ENCODE assay signal across 17 mouse cellular contexts in genomic region chr10:7651057-7651456, GRCm38 (mm10).
"Had no signal": no experiment of that assay in that cellular context is flagged by ENCODE, and none has a peak within 500 bp of the region (broad histone marks: within the 10 kb centered on the region; RNA-seq: fewer than 3 reads in every experiment).

No protein-coding gene starts in this region.

- DNase-seq: lung, adult 2 months; lung, postnatal 14 days; lung, postnatal 36 days; right cerebral cortex, postnatal 14 days; thymus, adult 2 months; thymus, postnatal 25 days; thymus, postnatal 4 days had no signal

- H3K9ac ChIP-seq: lung, embryonic 15.5 days; midbrain, embryonic 13.5 days; midbrain, embryonic 15.5 days; neural tube, embryonic 12.5 days; stomach, embryonic 15.5 days had no signal

- H3K4me3 ChIP-seq: lung, embryonic 15.5 days; megakaryocyte, embryonic 14.5 days; midbrain, embryonic 13.5 days; midbrain, embryonic 15.5 days; neural tube, embryonic 12.5 days; stomach, embryonic 15.5 days had no signal

- H3K4me2 ChIP-seq: lung, embryonic 15.5 days; midbrain, embryonic 11.5 days; midbrain, embryonic 13.5 days; midbrain, embryonic 15.5 days; neural tube, embryonic 12.5 days; stomach, embryonic 15.5 days had no signal

- H3K9me3 ChIP-seq: lung, embryonic 15.5 days; megakaryocyte, embryonic 14.5 days; midbrain, embryonic 13.5 days; midbrain, embryonic 15.5 days; neural tube, embryonic 12.5 days; stomach, embryonic 15.5 days had no signal

- ATAC-seq: lung, postnatal 0 days; midbrain, embryonic 13.5 days; midbrain, embryonic 15.5 days had no signal

- H3K27me3 ChIP-seq: lung, embryonic 15.5 days; megakaryocyte, embryonic 14.5 days; midbrain, embryonic 13.5 days; midbrain, embryonic 15.5 days; neural tube, embryonic 12.5 days; stomach, embryonic 15.5 days had no signal

- H3K4me1 ChIP-seq: lung, embryonic 15.5 days; midbrain, embryonic 13.5 days; midbrain, embryonic 15.5 days; neural tube, embryonic 12.5 days; stomach, embryonic 15.5 days had no signal

- H3K27ac ChIP-seq: lung, embryonic 15.5 days; macrophage; midbrain, embryonic 13.5 days; midbrain, embryonic 15.5 days; neural tube, embryonic 12.5 days; stomach, embryonic 15.5 days; stomach, postnatal 0 days had no signal
